Mouse (Mus musculus) E14TG2a.4 (cell line): Measurements from ENCODE around the gene Rgs13.
"Not testable (repeated sequence)": the region's sequence is repeated elsewhere in the genome, so short reads cannot be mapped to it uniquely, and the experiment has no call there.

Source experiments
- H3K27me3 ChIP-seq: 2 replicates; pipeline ENCODE4 v1.6.1; 2014; ENCODE audit warnings: low read length, control low read depth; ENCODE audit not compliant: insufficient read depth
- H3K36me3 ChIP-seq: 2 replicates; pipeline ENCODE4 v1.6.1; 2014; ENCODE audit warnings: low read length, control low read depth; ENCODE audit not compliant: insufficient read depth
- H3K4me1 ChIP-seq: replicated peaks from 2 replicates; pipeline ENCODE4 v1.6.1; 2014; ENCODE audit warnings: low read depth, low read length, control low read depth
- H3K4me3 ChIP-seq: replicated peaks from 2 replicates; pipeline ENCODE4 v1.5.1; 2014; ENCODE audit warnings: mild to moderate bottlenecking, low read length
- H3K9me3 ChIP-seq: 2 replicates; pipeline ENCODE4 v1.6.1; 2014; ENCODE audit warnings: low read length, control low read depth
- CTCF ChIP-seq: conservative IDR thresholded peaks from 2 replicates; pipeline ENCODE4 v1.5.1; 2014; ENCODE audit warnings: low read length
- NANOG ChIP-seq: IDR thresholded peaks from 2 replicates; pipeline ENCODE4 v1.6.1; 2014; ENCODE audit warnings: borderline replicate concordance, low read length, mixed read lengths
- POU5F1 ChIP-seq: IDR thresholded peaks from 2 replicates; pipeline ENCODE4 v1.6.1; 2014; ENCODE audit warnings: low read length, borderline replicate concordance

Gene Rgs13

DNA sequence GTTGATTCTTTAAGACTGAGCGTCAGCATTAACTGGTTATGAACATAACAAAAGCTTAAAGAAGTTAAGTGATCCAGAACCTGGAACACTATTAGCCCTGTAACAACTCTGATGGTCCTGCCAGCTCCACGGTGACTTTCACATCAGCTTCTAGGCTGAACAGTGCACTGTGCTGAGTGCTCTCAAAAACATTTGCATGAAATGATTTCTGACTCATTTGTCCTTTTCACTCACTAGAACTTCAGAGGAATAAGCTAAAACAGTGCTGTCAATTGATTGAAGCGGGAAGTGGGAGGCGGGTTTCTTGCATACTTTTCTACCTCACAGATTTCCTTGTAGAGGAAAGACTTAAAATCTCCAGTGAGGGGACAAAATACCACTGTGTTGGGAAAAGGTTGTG is 8.3 kb downstream of the Rgs13 start:
- Histone ChIP-seq H3K36me3 (no peaks in the 10 kb centered on the region), H3K4me3 (no peak overlapping the region), H3K4me1 (no peaks in the 10 kb centered on the region), H3K9me3 (no peaks in the 10 kb centered on the region), H3K27me3 (no peaks in the 10 kb centered on the region)
- TF ChIP-seq NANOG: no peak
- TF ChIP-seq POU5F1: no peak
- no peak for TF ChIP-seq CTCF

DNA sequence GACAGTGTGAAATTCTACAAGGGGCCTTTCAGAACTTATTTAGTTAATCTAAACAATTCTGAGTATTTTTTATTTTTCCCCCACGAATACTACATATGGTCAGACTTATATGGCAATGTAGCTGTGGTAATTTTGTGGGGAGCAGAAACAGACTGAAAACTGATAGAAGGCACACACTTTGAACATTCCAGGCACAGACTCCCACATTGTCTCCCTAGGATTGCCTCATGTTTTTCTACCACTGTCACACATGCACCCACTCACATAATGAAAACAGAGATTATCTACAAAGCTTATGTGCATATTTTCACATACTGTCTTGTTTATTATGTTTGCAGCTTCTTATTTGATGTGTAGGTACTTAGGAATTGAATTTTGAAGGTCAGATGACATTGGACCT is 9.4 kb downstream of the Rgs13 start:
- no peaks in the 10 kb centered on the region for H3K4me1 ChIP-seq
- no peaks in the 10 kb centered on the region for H3K9me3 ChIP-seq
- no peaks in the 10 kb centered on the region for H3K27me3 ChIP-seq
- TF ChIP-seq NANOG (no peak), CTCF (no peak), POU5F1 (no peak)
- H3K4me3 ChIP-seq: no peak overlapping the region
- H3K36me3 ChIP-seq: no peaks in the 10 kb centered on the region

DNA sequence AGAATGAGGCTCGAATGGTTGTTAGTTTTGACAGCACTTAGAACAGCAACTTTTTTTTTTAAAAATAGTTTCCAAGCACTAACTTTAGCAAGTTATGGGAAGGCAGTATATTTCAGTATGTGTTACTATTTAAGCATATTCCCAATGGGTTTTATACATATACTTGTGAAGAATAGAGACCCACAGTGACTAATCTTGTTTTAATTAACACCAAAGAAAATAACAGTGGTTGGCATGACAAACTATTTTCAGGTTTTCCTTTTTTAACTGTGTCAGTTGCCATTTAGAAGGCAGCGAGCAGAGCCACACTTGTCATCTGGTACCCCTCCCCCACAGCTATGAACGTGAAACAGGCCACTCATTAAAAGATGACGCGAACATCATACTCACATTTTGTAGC is 10.3 kb downstream of the Rgs13 start:
- no peaks in the 10 kb centered on the region for H3K27me3 ChIP-seq
- no peaks in the 10 kb centered on the region for H3K4me1 ChIP-seq
- H3K9me3 ChIP-seq: no peaks in the 10 kb centered on the region
- no peaks in the 10 kb centered on the region for H3K36me3 ChIP-seq
- no peak overlapping the region for H3K4me3 ChIP-seq
- no peak for TF ChIP-seq NANOG
- no peak for TF ChIP-seq CTCF
- no peak for TF ChIP-seq POU5F1

DNA sequence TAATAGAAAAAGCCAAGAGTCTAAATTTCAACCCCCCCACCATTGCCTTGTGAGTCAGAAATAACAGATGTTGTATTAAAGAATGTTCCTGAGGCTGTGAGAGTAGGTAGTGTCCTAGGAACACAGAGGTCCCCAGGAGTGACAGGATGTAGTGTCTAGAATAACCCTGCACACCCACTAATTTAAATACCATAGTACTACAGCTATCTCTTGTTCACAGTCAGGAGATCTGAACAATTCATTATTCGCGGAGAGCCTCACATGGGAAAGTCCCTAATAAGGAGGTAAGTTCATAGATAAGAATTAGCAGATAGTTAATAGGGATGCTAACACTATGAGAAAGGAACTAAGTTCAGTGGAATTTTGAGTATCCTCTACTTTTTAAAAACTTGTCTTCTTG is 10.9 kb downstream of the Rgs13 start:
- no peaks in the 10 kb centered on the region for H3K27me3 ChIP-seq
- no peaks in the 10 kb centered on the region for H3K36me3 ChIP-seq
- H3K9me3 ChIP-seq: no peaks in the 10 kb centered on the region
- TF ChIP-seq NANOG: no peak
- TF ChIP-seq POU5F1: no peak
- TF ChIP-seq CTCF: no peak
- H3K4me3 ChIP-seq: no peak overlapping the region
- H3K4me1 ChIP-seq: no peaks in the 10 kb centered on the region

DNA sequence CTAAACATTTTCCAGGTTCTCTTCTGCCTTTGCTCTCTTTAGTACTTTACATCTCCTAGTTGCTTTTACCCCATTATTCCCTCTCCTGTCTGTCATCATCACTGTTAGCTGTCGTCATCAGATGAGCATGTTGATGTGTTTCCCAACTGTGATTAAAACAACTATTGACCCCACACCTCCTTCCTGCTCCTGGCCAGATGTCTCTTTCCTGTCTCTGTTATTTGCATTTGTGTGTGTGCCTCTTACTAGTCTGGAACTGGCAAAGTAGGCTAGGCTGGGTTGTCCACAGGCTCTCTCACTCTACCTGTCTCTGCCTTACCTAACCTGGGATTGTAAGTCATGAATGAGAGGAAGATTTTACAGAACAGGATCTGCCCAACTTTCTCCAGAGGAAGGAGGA is 24.6 kb downstream of the Rgs13 start:
- H3K4me1 ChIP-seq: no peaks in the 10 kb centered on the region
- no peaks in the 10 kb centered on the region for H3K27me3 ChIP-seq
- H3K4me3 ChIP-seq: no peak overlapping the region
- no peaks in the 10 kb centered on the region for H3K36me3 ChIP-seq
- TF ChIP-seq CTCF: no peak
- TF ChIP-seq NANOG: no peak
- TF ChIP-seq POU5F1: no peak
- H3K9me3 ChIP-seq: no peaks in the 10 kb centered on the region

DNA sequence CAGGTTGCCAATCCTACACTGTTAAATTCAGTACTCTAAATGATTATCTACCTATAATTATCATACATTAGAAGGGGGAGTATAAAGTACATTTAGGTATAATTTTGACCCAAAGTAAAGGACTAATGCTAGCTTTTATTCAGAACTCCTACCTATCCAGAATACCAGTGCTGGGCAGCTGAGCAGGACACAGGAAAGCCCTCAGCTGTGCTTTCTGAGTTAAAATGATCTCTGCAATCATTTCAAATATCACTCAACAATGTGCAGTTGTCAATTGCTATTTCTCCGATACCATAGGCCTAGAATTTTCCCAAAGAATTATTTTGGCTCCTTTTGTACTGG is 25.0 kb downstream of the Rgs13 start:
- no peaks in the 10 kb centered on the region for H3K4me1 ChIP-seq
- no peaks in the 10 kb centered on the region for H3K27me3 ChIP-seq
- no peaks in the 10 kb centered on the region for H3K9me3 ChIP-seq
- no peak for TF ChIP-seq POU5F1
- TF ChIP-seq CTCF: no peak
- no peak for TF ChIP-seq NANOG
- no peaks in the 10 kb centered on the region for H3K36me3 ChIP-seq
- H3K4me3 ChIP-seq: no peak overlapping the region

DNA sequence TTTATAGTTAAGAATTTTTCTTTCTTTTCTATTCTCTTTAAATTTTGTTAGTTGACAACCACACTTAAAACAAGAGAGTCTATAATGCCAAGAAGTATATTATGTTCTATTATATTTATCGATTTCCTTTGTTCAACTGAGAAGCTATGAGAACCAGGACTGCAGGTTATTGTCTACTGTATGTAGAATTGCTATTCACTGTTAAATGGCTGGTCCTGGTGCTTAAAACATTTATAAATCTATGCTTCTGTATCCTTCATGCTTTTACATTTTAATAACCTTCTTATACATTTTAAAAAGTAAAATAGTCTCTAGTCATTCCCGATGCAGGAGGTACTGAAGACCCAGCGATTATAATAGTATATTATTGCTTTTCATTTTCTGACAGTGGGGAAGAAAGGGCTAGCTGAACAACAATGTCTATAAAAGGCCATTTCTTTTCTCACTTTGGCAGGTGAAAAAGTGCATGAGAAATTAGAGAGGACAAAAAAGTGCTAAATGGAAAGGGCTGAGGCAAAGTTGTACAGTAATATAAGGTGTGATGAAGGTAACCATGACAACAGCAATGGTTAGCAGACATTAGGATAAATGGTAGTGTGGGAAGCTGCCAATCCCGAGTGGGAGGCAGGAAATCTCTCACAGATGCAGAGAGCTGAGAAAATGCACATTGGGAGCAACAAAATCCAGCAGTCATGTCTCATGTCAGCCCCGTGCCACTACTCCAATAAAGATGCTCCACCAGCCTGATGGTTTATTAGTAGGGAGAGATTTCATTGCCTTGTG is 25.6 kb downstream of the Rgs13 start:
- no peaks in the 10 kb centered on the region for H3K9me3 ChIP-seq
- H3K27me3 ChIP-seq: no peaks in the 10 kb centered on the region
- no peaks in the 10 kb centered on the region for H3K36me3 ChIP-seq
- no peak overlapping the region for H3K4me3 ChIP-seq
- H3K4me1 ChIP-seq: no peaks in the 10 kb centered on the region
- no peak for TF ChIP-seq NANOG
- TF ChIP-seq POU5F1: no peak
- TF ChIP-seq CTCF: no peak

DNA sequence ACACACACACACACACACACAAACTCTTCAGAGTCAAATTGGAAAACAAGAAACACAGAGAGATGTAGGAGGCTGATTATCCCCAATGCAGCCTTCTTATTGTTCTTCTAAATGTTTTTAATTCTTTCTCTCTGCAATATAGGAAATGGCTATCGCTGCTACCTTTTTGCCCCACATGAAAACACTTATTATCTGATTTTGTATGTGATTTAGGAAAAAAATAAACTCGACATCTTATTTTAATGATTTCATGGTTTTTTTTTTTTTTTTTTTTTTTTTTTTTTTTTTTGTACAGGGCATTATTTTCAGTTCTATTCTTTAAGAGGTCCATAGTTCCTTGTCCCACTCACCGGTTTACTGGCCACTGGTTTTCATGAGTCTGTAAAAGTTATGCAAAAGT is 27.2 kb downstream of the Rgs13 start:
- no peaks in the 10 kb centered on the region for H3K36me3 ChIP-seq
- no peaks in the 10 kb centered on the region for H3K4me1 ChIP-seq
- TF ChIP-seq CTCF (no peak), NANOG (no peak), POU5F1 (no peak)
- no peaks in the 10 kb centered on the region for H3K9me3 ChIP-seq
- H3K4me3 ChIP-seq: no peak overlapping the region
- H3K27me3 ChIP-seq: no peaks in the 10 kb centered on the region

DNA sequence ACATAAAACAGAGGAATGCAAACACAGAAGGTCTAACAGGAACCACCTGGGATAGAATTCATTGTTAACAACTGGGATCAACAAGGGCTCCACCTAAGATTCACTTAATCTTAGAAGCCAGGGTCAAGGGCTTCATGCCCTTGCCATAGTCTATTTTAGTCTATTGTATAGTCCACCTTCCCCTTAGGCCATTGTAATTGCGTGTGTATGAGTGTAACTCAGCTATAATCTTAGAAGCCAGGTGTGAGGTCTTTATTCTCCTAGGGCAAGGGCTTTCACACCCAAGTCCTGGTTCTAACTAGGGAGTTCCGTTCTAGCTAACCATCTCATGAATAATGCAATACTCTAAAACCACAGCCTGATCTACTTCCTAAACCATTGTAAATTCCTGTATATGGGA is 35.8 kb downstream of the Rgs13 start:
- not testable (repeated sequence) for H3K9me3 ChIP-seq, H3K4me1 ChIP-seq, H3K36me3 ChIP-seq, H3K27me3 ChIP-seq, H3K4me3 ChIP-seq
